Mouse (Mus musculus) gastrocnemius, postnatal 4 days (tissue): Measurements from ENCODE around the gene Slc2a10. TPM values are rescaled to one million over a fixed set of nuclear protein-coding genes. Genes with fewer than 3 reads are reported as not detected.

Experiments
- DNase-seq, 2 experiments: peaks; one replicate each; pipeline ENCODE4 v3.0.0; 2021 to 2022; ENCODE audit warnings: low spot score in 2 of 2, mixed read lengths in 2 of 2
- total RNA-seq, 2 experiments: library from RNA; stranded (reverse); gene quantifications; 2 replicates each; pipeline ENCODE4 v1.2.3; 2021

The Slc2a10 gene
- total RNA-seq, 2 experiments from 2014 or later = 5.3 to 5.4 TPM

DNA sequence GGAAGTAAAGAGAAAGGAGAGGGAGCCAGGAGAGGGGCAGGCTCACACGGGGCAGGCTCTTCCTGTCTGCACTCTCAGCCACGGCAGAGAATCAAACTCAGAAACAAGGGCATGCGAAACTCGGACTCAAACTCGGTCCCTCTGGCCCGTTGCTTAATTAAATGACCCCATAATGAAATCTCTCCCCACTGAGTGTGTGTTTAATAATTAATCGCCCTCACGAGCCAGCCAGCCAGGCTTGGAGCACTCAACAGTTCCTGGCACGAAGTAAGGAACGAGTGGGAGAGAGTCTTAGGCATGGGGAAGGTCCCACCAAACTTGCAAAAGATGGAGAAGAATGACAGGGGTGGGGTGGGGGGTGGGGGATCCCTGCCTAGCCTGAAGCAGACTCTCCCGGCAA is 55.3 kb downstream of the Slc2a10 start:
- DNase-seq = no peak

GRCm38 (mm10) chr2:165559506-165560235 is 56.1 kb downstream of the Slc2a10 start:
- DNase-seq = no peak

- DNase-seq = no peak
Measured at GRCm38 (mm10) chr2:165561861-165562260, 58.3 kb downstream of the Slc2a10 start.

- DNase-seq = peak; percentile 30 to 49
Measured at GRCm38 (mm10) chr2:165563298-165564058, 59.9 kb downstream of the Slc2a10 start.

GRCm38 (mm10) chr2:165564101-165564500 is 60.5 kb downstream of the Slc2a10 start:
- DNase-seq = no peak

DNA sequence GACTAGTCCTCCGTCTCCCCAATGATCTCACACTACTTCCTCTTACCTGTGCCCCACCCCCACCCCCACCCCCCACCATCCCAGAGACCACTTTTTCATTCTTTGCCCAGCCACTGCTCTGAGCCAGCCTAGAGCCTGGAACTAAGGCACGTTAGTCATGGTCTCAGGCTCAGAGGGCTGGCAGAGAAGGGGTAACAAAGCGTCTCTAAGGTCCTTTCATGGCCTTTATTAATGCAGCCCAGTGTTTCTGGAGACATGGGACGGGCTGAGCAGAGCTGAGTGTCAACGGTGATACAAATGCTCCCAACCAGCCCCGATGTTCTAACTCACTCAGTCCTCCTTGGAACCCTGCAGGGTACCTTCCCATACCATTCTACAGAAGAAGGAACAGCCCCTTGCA is 61.0 kb downstream of the Slc2a10 start:
- DNase-seq = no peak

DNA sequence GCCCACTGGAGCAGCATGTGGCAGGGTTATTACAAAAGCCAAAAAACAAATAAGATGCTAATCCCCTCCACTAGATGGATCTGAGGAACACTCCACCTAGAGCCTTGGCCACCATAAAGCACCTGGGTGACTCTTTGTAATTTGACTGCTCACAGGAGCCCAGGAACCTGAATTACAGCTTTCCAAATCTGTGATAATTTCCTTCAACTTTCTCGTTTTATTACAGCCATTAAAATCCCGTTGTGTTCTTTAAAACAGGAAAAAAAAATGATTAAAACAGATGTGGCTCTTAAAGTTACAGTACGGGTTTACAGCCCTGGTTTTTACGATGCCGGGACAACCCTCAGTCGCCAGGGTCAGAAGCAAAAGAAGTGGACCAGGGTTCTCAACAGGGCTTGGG is 63.3 kb downstream of the Slc2a10 start:
- DNase-seq = no peak

GRCm38 (mm10) chr2:165567820-165568219 is 64.2 kb downstream of the Slc2a10 start:
- no peak for DNase-seq

- no peak for DNase-seq
Measured at GRCm38 (mm10) chr2:165568911-165569310, 65.3 kb downstream of the Slc2a10 start.

Other genes starting within 250 kb of the Slc2a10 start
- 10 to 100 TPM; 20.8 to 23.4 TPM for gene Slc35c2, start 215.9 kb upstream of the Slc2a10 start, total RNA-seq
- 10 to 100 TPM; 27.1 to 36.9 TPM for gene Elmo2, start 177.3 kb upstream of the Slc2a10 start, total RNA-seq
- under 1 TPM in 1 of 2 experiments, not detected in 1; 0.29 TPM for gene Zfp663, start 135.1 kb upstream of the Slc2a10 start, total RNA-seq
- gene Zfp334, start 115.5 kb upstream of the Slc2a10 start, total RNA-seq = 1 to 10 TPM; 5.3 to 6.0 TPM
- under 1 TPM in 1 of 2 experiments, not detected in 1; 0.10 TPM for gene Ocstamp, start 103.4 kb upstream of the Slc2a10 start, total RNA-seq
- gene Slc13a3, start 30.6 kb upstream of the Slc2a10 start, total RNA-seq = 1 to 10 TPM in 1 of 2 experiments, under 1 TPM in 1; 0.44 to 1.2 TPM
- gene Trp53rka, start 10.5 kb upstream of the Slc2a10 start, total RNA-seq = 10 to 100 TPM; 11.9 to 13.5 TPM
- 10 to 100 TPM in 1 of 2 experiments, 1 to 10 TPM in 1; 6.0 to 15.0 TPM for gene Eya2, start 91.2 kb downstream of the Slc2a10 start, total RNA-seq